Comparison of ENCODE assay signal across 1 mouse cellular context in the genomic region with DNA sequence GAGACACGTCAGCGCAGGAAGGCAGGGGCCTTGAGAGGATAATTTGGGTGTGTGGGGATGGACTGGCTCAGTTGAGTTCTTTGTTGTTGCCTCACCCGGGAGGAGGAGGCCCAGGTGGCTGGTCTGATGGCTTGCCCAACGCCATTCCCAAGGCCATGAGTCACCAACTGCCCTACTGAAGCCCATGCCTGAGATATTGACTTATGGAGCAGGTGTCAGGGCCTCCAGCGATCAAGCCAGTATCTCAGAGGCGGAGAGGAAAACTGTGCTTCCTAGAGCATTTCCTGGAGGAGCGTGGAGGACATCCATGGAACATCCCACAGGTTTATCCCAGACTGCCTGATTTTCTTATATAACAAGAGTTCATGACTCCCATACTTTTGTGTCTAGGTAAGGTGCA.
TF ChIP-seq lines count a peak whose summit lies in the region.

No protein-coding gene starts in this region.

TF ChIP-seq in MEL, 35 proteins besides CTCF, POLR2A, EP300 and RAD21:
- TF ChIP-seq MYC (IDR thresholded peaks at IDR 0.05; ENCODE audit: low read depth, low read length) (no peak), BHLHE40 (IDR thresholded peaks at IDR 0.05; ENCODE audit: borderline replicate concordance, low read depth, low read length) (no peak), POLR2AphosphoS5 (IDR thresholded peaks at IDR 0.05; ENCODE audit: borderline replicate concordance, low read depth, low read length) (no peak), TBP (IDR thresholded peaks at IDR 0.05; ENCODE audit: low read depth, low read length) (no peak), MAX (IDR thresholded peaks at IDR 0.05; ENCODE audit: low read length) (no peak), MXI1 (IDR thresholded peaks at IDR 0.05; ENCODE audit: low read depth, low read length) (no peak), MYB (IDR thresholded peaks at IDR 0.05; ENCODE audit: low read depth, low read length) (no peak), JUND (IDR thresholded peaks at IDR 0.05; ENCODE audit: low read depth, low read length) (no peak), GABPA (IDR thresholded peaks at IDR 0.05; ENCODE audit: low read depth, low read length) (no peak), RCOR1 (IDR thresholded peaks at IDR 0.05; ENCODE audit: low read depth, low read length) (no peak), GATA1 (IDR thresholded peaks at IDR 0.05; ENCODE audit: low read depth, low read length) (no peak), E2F4 (IDR thresholded peaks at IDR 0.05; ENCODE audit: borderline replicate concordance, low read depth, low read length) (no peak)
